Mouse (Mus musculus) megakaryocyte progenitor cell, adult 5-6 weeks (primary cell): ENCODE results near the gene Zbtb18. TPM values are rescaled to one million over a fixed set of nuclear protein-coding genes. Genes with fewer than 3 reads are reported as not detected.

Source experiments
- ATAC-seq: replicated peaks from 2 replicates; pipeline ENCODE4 v1.8.0; 2016; ENCODE audit warnings: mild to moderate bottlenecking, moderate TSS enrichment, inconsistent platforms; ENCODE audit not compliant: poor library complexity
- total RNA-seq, 2 experiments: library from RNA; stranded (forward) in 1 of 2; stranded (reverse) in 1 of 2; fragments of 157-497, 149-512 nt in 1 of 2; fragments of 200-1000 nt in 1 of 2; gene quantifications; 2 replicates each; pipeline versions ENCODE4 v1.2.3 to v1.2.4; 2015 to 2017

Gene Zbtb18
- total RNA-seq, 2 experiments from 2014 or later: 55.8 to 59.1 TPM

DNA sequence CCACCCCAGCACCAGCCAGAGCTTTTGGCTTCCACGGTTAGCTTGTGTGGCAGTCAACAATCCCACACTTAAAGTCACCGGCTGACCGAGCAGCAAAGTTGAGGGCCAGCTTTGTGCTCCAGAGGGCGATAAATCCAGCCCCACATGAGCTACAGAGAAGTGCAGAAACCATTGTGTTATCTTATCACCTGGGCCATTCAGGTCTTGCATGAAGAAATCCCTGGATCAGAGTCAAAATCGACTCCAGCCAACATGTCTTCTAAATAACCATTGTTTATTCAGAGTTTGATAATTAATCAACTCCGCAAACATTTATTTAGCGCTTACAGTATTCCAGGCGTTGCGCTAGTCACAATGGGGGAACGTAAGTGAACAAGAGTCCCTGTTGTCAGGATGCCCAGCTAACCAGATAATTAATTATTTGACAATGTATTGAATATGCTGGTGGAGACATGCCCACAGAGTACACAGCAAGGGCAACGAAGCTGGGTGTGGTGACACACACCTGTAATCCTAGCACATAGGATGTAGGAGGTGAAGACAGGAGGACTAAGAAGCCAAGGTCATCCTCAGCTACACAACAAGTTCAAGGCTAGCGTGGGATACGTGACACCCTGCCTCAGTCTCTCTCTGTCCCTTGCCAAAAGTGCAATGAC is 33.5 kb downstream of the Zbtb18 start:
- no peak for ATAC-seq

GRCm38 (mm10) chr1:177478578-177478977 is 36.4 kb downstream of the Zbtb18 start:
- ATAC-seq: peak; percentile 95

- ATAC-seq: no peak
These were observed 37.3 kb downstream of the Zbtb18 start for GRCm38 (mm10) chr1:177479356-177480004.

GRCm38 (mm10) chr1:177483612-177484011 is 41.5 kb downstream of the Zbtb18 start:
- ATAC-seq: peak; percentile 51

GRCm38 (mm10) chr1:177484280-177484679 is 42.1 kb downstream of the Zbtb18 start:
- ATAC-seq: no peak

GRCm38 (mm10) chr1:177484680-177485079 is 42.5 kb downstream of the Zbtb18 start:
- ATAC-seq: peak; percentile 49

- peak; percentile 89 for ATAC-seq
These were observed 47.7 kb downstream of the Zbtb18 start for GRCm38 (mm10) chr1:177489844-177490243.

DNA sequence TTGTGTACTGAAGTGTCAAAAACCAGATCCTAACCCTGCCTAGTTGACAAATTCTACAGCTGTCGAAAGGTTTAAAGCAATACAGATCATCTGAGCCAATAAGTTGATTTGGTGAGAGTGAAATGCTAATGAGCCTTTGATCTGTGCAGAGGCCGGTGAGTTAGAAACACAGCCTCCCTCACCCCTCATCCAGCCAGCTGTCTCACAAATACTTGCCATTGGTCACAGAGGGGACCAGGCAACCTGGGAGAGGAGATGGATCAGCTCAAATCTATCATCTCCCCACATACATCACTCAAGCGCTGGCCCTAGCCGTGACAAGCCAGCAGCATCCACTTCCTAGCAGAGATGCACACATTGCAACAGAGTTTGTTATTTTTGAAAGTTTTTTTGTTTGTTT is 48.7 kb downstream of the Zbtb18 start:
- ATAC-seq: 0 out of 2 replicates have a peak, but pooled peaks have one; percentile 1

GRCm38 (mm10) chr1:177491280-177491679 is 49.1 kb downstream of the Zbtb18 start:
- ATAC-seq: peak; percentile 10

DNA sequence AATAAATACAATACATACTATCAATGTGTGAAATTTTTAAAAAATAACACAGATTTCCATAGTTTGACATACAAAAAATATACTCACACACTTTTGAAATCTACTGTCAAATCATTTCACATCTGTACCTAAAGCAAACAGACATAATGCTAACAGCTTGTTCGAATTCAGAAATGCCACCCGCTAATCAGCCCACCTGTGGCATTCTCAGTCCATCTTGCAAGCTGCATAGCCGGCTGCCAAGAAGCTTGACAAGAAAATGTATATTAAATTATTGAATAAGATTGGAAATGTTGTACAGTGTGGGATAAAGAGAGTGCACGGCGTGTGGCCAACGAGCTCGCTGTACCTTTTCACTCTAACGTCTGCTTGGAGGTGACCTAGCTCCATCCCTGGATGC is 52.2 kb downstream of the Zbtb18 start:
- ATAC-seq: no peak

- ATAC-seq: peak; percentile 75
These were observed 52.9 kb downstream of the Zbtb18 start for GRCm38 (mm10) chr1:177494913-177495542.

Other genes with a start within 250 kb of the Zbtb18 start
- 35.5 and 39.3 TPM in 2 replicates for gene Akt3, start 184.1 kb upstream of the Zbtb18 start, total RNA-seq (2015)
- gene Akt3, start 184.1 kb upstream of the Zbtb18 start, total RNA-seq (2017): 48.1 and 49.0 TPM in 2 replicates